Mouse (Mus musculus) erythroblast, embryonic 14.5 days (primary cell): ENCODE data around the gene Gm49601.

Source experiments
- GATA1 ChIP-seq: IDR thresholded peaks from 2 replicates; pipeline ENCODE4 v1.6.1; 2012; ENCODE audit warnings: low read length, inconsistent platforms, mixed read lengths
- TAL1 ChIP-seq: IDR thresholded peaks from 3 replicates; pipeline ENCODE4 v1.6.1; 2012; ENCODE audit warnings: low read length, inconsistent platforms, mixed read lengths

- TF ChIP-seq GATA1 (no peak), TAL1 (no peak)
Observed at GRCm38 (mm10) chr16:18639382-18639929, 13.2 kb upstream of the Gm49601 start.
